Mouse (Mus musculus) hindbrain, embryonic 12.5 days (tissue): ENCODE data around the gene Fastkd1. TPM values are rescaled to one million over a fixed set of nuclear protein-coding genes. Genes with fewer than 3 reads are reported as not detected.
"Not testable (repeated sequence)": the region's sequence is repeated elsewhere in the genome, so short reads cannot be mapped to it uniquely, and the experiment has no call there.

ENCODE experiments used
- ATAC-seq: fragments of 200-750 bp; cut with Nextera tagmentation; 2 replicates; pipeline ENCODE4 v1.8.0; 2017; ENCODE audit warnings: moderate TSS enrichment; ENCODE audit not compliant: low FRiP score
- H3K27ac ChIP-seq: fragments of 300-500 bp; sonication (generic); 2 replicates; pipeline ENCODE4 v1.5.1; 2016; ENCODE audit warnings: mild to moderate bottlenecking
- H3K27me3 ChIP-seq: fragments of 300-500 bp; sonication (generic); 2 replicates; pipeline ENCODE4 v1.6.1; 2016; ENCODE audit warnings: mild to moderate bottlenecking
- H3K36me3 ChIP-seq: fragments of 300-500 bp; sonication (generic); 2 replicates; pipeline ENCODE4 v1.6.1; 2016; ENCODE audit warnings: mild to moderate bottlenecking
- H3K4me1 ChIP-seq: fragments of 300-500 bp; sonication (generic); 2 replicates; pipeline ENCODE4 v1.6.1; 2016
- H3K4me2 ChIP-seq: fragments of 300-500 bp; sonication (generic); replicated peaks from 2 replicates; pipeline ENCODE4 v1.6.1; 2016; ENCODE audit warnings: mild to moderate bottlenecking
- H3K4me3 ChIP-seq: fragments of 300-500 bp; sonication (generic); 2 replicates; pipeline ENCODE4 v1.5.1; 2016; ENCODE audit warnings: mild to moderate bottlenecking
- H3K9ac ChIP-seq: fragments of 300-500 bp; sonication (generic); 2 replicates; pipeline ENCODE4 v1.6.1; 2016; ENCODE audit warnings: mild to moderate bottlenecking, moderate library complexity
- H3K9me3 ChIP-seq: fragments of 300-500 bp; sonication (generic); replicated peaks from 2 replicates; pipeline ENCODE4 v1.6.1; 2016; ENCODE audit warnings: mild to moderate bottlenecking
- WGBS: fragments of 180-500 bp; shearing (Covaris S2); methylation state at CpG from one replicate; pipeline ENCODE4 v1.1.7; 2016; 5-methylcytosine and 5-hydroxymethylcytosine counted together
- polyA plus RNA-seq: library from polyadenylated mRNA; unstranded; fragments of >200 nt; fragmentation: Nextera tagmentation; extraction: Ambion mirVana; gene quantifications from 2 replicates; pipeline ENCODE4 v1.2.1, GENCODE M21; 2016

Fastkd1 gene
- polyA plus RNA-seq, 1 experiment from 2014 or later = 15.6 TPM

DNA sequence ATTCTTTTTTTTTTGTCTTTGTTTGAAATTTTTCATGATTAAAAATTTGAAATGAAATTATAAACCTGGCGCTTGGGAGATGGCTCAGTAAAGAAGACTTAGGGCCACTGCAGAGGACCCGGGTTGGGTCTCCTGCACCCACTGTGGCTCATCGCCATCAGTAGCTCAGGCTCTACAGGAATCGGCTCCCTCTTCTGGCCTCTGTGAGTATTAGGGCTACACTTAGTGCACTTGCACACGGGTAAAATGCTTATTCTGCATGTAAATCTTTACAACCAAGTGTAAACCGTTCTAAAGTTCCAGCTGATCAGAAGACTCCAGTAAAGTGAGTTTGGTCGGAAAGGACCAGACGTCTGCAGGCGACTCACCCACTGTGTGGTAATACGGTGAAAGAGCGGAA, 19.8 kb downstream of the Fastkd1 start:
- no peaks in the 10 kb centered on the region for H3K4me1 ChIP-seq
- H3K9me3 ChIP-seq = no peaks in the 10 kb centered on the region
- no peak overlapping the region for H3K27ac ChIP-seq
- H3K9ac ChIP-seq = no peak overlapping the region
- no peaks in the 10 kb centered on the region for H3K27me3 ChIP-seq
- peaks cover 57% of the 10 kb centered on the region for H3K36me3 ChIP-seq
- 91% methylated on average over 11 of the region's 11 CpGs for WGBS
- no peak overlapping the region for H3K4me3 ChIP-seq
- H3K4me2 ChIP-seq = no peak overlapping the region
- no peak for ATAC-seq

GRCm38 (mm10) chr2:69690843-69691242, 22.5 kb downstream of the Fastkd1 start:
- H3K27ac ChIP-seq = no peak overlapping the region
- no peak overlapping the region for H3K4me3 ChIP-seq
- no peaks in the 10 kb centered on the region for H3K4me1 ChIP-seq
- H3K4me2 ChIP-seq = no peak overlapping the region
- no peaks in the 10 kb centered on the region for H3K9me3 ChIP-seq
- H3K27me3 ChIP-seq = no peaks in the 10 kb centered on the region
- H3K9ac ChIP-seq = no peak overlapping the region
- 91% methylated on average over 6 of the region's 6 CpGs for WGBS
- no peak for ATAC-seq
- peaks cover 65% of the 10 kb centered on the region for H3K36me3 ChIP-seq

DNA sequence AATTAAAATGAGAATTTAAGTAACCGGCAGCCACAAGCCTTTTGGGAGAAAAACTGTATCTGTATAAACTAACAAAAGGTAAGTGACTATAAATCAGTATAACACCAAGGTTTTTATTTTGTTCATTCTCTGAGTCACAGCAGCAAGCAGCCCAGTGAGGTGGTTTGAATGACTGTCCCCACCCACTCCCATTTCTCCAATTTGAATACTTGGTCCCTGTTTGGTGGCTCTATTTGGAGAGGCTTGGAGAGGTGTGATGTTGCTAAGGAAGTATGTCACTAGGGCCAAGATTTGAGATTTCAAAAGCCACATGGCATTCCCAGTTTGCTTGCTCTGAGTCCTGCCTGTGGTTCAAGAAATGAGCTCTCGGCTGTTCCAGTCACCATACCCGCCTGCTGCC, 23.1 kb downstream of the Fastkd1 start:
- H3K4me2 ChIP-seq = no peak overlapping the region
- H3K27me3 ChIP-seq = no peaks in the 10 kb centered on the region
- no peak overlapping the region for H3K4me3 ChIP-seq
- no peaks in the 10 kb centered on the region for H3K4me1 ChIP-seq
- peaks cover 65% of the 10 kb centered on the region for H3K36me3 ChIP-seq
- H3K27ac ChIP-seq = no peak overlapping the region
- ATAC-seq = no peak
- no peaks in the 10 kb centered on the region for H3K9me3 ChIP-seq
- no peak overlapping the region for H3K9ac ChIP-seq
- WGBS = 93% methylated on average over 3 of the region's 3 CpGs

GRCm38 (mm10) chr2:69684488-69684887, 28.8 kb downstream of the Fastkd1 start:
- Histone ChIP-seq H3K4me3 (no peak overlapping the region), H3K4me1 (peaks cover 8% of the 10 kb centered on the region), H3K9me3 (no peaks in the 10 kb centered on the region), H3K36me3 (peaks cover 24% of the 10 kb centered on the region), H3K27ac (no peak overlapping the region), H3K9ac (no peak overlapping the region), H3K4me2 (no peak overlapping the region), H3K27me3 (no peaks in the 10 kb centered on the region)
- 89% methylated on average over 3 of the region's 3 CpGs for WGBS
- no peak for ATAC-seq

DNA sequence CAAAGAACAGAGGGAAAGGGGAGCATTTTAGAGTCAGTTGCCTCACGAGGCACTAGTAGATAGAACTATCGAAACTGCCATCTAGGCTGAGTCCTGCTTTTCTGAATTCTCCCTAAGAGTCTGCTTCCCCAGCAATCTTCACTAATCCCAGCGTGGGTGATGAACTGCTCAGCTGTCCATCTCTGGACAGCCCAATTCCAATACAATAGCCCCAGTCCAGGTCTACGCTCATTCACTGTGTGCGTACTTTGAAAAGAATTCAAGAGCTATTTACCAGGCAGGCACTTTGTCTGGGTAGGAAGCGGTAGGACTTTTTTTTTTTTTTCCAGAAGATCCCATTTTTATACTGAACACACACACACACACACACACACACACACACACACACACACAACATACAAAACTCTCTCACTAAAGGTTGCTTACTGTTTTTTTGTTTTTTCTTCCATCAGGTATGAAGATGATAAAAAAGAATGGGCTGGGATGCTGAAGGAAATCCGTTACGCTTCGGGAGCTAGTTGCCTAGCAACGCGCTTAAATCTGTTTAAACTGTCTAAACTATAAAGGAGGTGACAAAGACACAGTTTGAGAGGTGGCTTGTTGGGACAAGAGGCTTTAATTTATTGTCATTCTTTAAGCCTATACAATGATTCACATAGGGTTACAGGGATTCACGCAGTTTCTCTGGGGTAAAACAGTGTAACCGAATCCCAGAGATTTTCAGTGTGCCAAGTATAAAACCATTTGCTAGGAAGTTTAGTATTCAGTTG, 30.1 kb downstream of the Fastkd1 start:
- Histone ChIP-seq H3K9me3 (no peaks in the 10 kb centered on the region), H3K36me3 (peaks cover 17% of the 10 kb centered on the region; the same call in 1 of the 2 replicates), H3K4me1 (peaks cover 8% of the 10 kb centered on the region), H3K9ac (no peak overlapping the region), H3K27me3 (no peaks in the 10 kb centered on the region), H3K4me2 (peak overlapping the region; percentile 17; the same call in 1 of the 2 replicates), H3K27ac (0 out of 2 replicates have a peak overlapping the region, but pooled peaks have one; percentile 17), H3K4me3 (no peak overlapping the region)
- no peak for ATAC-seq
- WGBS = 36% methylated on average over 13 of the region's 13 CpGs

GRCm38 (mm10) chr2:69681931-69682330, 31.4 kb downstream of the Fastkd1 start:
- Histone ChIP-seq H3K27me3 (no peaks in the 10 kb centered on the region), H3K9ac (no peak overlapping the region), H3K4me3 (no peak overlapping the region), H3K36me3 (peaks cover 12% of the 10 kb centered on the region; the same call in 1 of the 2 replicates), H3K9me3 (no peaks in the 10 kb centered on the region), H3K4me2 (no peak overlapping the region), H3K4me1 (peaks cover 8% of the 10 kb centered on the region), H3K27ac (no peak overlapping the region)
- WGBS = 81% methylated on average over 4 of the region's 4 CpGs
- ATAC-seq = no peak

DNA sequence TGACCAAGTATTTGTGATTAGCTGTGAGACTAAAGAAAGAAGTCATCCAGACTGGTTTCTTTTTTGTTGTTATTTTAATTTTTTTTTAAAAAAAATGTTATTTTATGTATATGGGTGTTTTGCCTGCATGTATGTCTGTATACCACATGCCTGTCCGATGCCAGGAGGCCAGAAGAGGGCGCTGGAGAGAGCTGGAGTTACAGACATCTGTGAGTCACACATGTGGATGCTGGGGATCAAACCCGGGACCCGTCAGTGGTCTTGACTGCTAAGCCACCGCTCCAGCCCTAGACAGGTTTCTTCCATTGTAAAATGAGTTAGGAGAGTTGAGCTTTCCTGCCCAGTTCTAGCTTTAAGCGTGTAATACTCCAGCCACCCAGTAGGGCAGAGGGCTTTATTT, 33.3 kb downstream of the Fastkd1 start:
- no peaks in the 10 kb centered on the region for H3K9me3 ChIP-seq
- no peak overlapping the region for H3K27ac ChIP-seq
- H3K9ac ChIP-seq = no peak overlapping the region
- WGBS = 55% methylated on average over 6 of the region's 6 CpGs
- H3K36me3 ChIP-seq = 0 out of 2 replicates have a peak, but pooled peaks cover 4% of the 10 kb centered on the region
- H3K4me1 ChIP-seq = peaks cover 8% of the 10 kb centered on the region
- H3K27me3 ChIP-seq = no peaks in the 10 kb centered on the region
- no peak overlapping the region for H3K4me2 ChIP-seq
- no peak overlapping the region for H3K4me3 ChIP-seq
- no peak for ATAC-seq

- H3K27ac ChIP-seq, H3K9me3 ChIP-seq, H3K36me3 ChIP-seq, ATAC-seq, H3K4me1 ChIP-seq, H3K9ac ChIP-seq, H3K4me2 ChIP-seq, H3K27me3 ChIP-seq, H3K4me3 ChIP-seq: not testable (repeated sequence)
- WGBS = 82% methylated on average over 2 of the region's 2 CpGs
Measured at GRCm38 (mm10) chr2:69677215-69677614, 36.1 kb downstream of the Fastkd1 start.

DNA sequence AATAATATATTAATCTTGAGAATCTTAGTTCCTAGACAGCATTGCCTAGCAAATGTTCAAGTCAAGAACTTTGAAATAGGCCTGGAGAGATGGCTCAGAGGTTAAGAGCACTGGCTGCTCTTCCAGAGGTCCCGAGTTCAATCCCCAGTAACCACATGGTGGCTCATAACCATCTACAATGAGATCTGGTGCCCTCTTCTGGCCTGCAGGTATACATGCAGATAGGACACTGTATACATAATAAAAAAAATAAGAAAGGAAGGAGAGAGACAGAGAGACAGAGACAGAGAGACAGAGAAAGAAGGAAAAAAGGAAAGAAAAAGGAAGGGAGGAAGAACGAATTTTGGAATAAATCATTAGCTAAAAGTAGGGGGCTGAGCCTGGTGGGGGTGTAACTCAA, 36.6 kb downstream of the Fastkd1 start:
- 63% methylated on average over 2 of the region's 2 CpGs for WGBS
- Histone ChIP-seq H3K27me3 (no peaks in the 10 kb centered on the region), H3K4me1 (no peaks in the 10 kb centered on the region), H3K4me2 (no peak overlapping the region), H3K36me3 (0 out of 2 replicates have a peak, but pooled peaks cover 4% of the 10 kb centered on the region), H3K27ac (no peak overlapping the region), H3K4me3 (no peak overlapping the region), H3K9ac (no peak overlapping the region), H3K9me3 (no peaks in the 10 kb centered on the region)
- no peak for ATAC-seq

- WGBS = 72% methylated on average over 9 of the region's 9 CpGs
- ATAC-seq = no peak
Measured at GRCm38 (mm10) chr2:69675266-69675665, 38.0 kb downstream of the Fastkd1 start.

GRCm38 (mm10) chr2:69673723-69674122, 39.6 kb downstream of the Fastkd1 start:
- no peaks in the 10 kb centered on the region for H3K9me3 ChIP-seq
- H3K4me1 ChIP-seq = no peaks in the 10 kb centered on the region
- H3K27ac ChIP-seq = no peak overlapping the region
- H3K9ac ChIP-seq = no peak overlapping the region
- no peak overlapping the region for H3K4me3 ChIP-seq
- no peaks in the 10 kb centered on the region for H3K27me3 ChIP-seq
- no peak overlapping the region for H3K4me2 ChIP-seq
- WGBS = 75% methylated on average over 5 of the region's 5 CpGs
- H3K36me3 ChIP-seq = no peaks in the 10 kb centered on the region
- ATAC-seq = no peak

More at GRCm38 (mm10) chr2:69675266-69675665, 38.0 kb downstream of the Fastkd1 start:
- no peak overlapping the region for H3K9ac ChIP-seq
- no peak overlapping the region for H3K4me2 ChIP-seq
- no peaks in the 10 kb centered on the region for H3K27me3 ChIP-seq
- no peak overlapping the region for H3K4me3 ChIP-seq
- no peaks in the 10 kb centered on the region for H3K4me1 ChIP-seq
- 0 out of 2 replicates have a peak, but pooled peaks cover 3% of the 10 kb centered on the region for H3K36me3 ChIP-seq
- no peak overlapping the region for H3K27ac ChIP-seq
- no peaks in the 10 kb centered on the region for H3K9me3 ChIP-seq

DNA sequence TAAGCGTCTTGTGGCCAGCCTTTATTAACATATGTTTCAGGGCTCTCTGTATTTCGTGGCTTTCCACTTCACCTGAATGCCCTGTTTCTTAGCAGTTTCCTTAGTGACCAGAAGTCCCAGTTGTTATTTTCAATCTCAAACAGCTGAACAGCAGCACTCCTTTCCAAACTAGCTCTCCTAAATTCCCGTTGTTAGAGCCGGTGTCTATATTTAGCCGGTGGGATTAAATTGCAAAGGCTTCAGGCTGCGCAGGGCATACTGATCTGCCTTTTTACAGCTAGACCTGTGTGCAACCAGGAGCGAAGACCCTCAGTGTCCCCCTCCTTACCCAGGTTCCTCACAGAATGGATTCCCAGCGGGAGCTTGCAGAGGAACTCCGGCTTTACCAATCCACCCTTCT, 43.5 kb downstream of the Fastkd1 start, which contains the start of gene Klhl41:
Klhl41 (plus strand) TSS at position 268 of the 400 bp plus-strand sequence.
- ATAC-seq = no peak
- 88% methylated on average over 9 of the region's 9 CpGs for WGBS
- Histone ChIP-seq H3K4me2 (no peak within 1 kb of the TSS), H3K27me3 (no peaks in the 10 kb centered on the region), H3K4me3 (no peak within 1 kb of the TSS), H3K9ac (no peak within 1 kb of the TSS), H3K9me3 (no peaks in the 10 kb centered on the region), H3K4me1 (no peaks in the 10 kb centered on the region), H3K36me3 (peaks cover 9% of the 10 kb centered on the region; the same call in 1 of the 2 replicates), H3K27ac (no peak within 1 kb of the TSS)

DNA sequence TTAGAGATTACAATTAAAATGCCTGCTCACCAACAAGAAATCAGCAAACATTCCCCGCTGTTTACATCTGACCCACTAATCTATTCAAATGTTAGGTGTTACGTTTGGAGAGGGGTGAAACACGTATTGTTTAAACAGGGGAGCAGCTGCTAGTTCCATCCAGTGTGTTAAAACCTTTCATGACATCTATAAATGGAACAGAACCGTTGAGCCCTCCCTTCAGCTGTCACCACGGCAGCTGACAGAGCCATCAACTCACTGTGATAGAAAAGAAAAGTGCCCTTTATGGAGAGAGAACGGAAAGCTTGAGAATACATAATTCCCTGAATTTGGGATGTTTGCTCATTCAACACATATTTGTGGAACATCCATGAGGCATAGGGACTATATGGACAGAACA, 44.9 kb downstream of the Fastkd1 start:
- Histone ChIP-seq H3K27ac (no peak overlapping the region), H3K9ac (no peak overlapping the region), H3K4me2 (no peak overlapping the region), H3K9me3 (no peaks in the 10 kb centered on the region), H3K27me3 (no peaks in the 10 kb centered on the region), H3K4me3 (no peak overlapping the region), H3K36me3 (peaks cover 20% of the 10 kb centered on the region), H3K4me1 (no peaks in the 10 kb centered on the region)
- ATAC-seq = no peak
- WGBS = 67% methylated on average over 6 of the region's 6 CpGs
